Mouse (Mus musculus): ENCODE measurements at regions not wholly inside any gene's neighbourhood (a gene's known extent, or its start where the extent isn't known, plus 50 kb on each side); places are given as distances from the start of the nearest gene placed in this dataset.

DNA sequence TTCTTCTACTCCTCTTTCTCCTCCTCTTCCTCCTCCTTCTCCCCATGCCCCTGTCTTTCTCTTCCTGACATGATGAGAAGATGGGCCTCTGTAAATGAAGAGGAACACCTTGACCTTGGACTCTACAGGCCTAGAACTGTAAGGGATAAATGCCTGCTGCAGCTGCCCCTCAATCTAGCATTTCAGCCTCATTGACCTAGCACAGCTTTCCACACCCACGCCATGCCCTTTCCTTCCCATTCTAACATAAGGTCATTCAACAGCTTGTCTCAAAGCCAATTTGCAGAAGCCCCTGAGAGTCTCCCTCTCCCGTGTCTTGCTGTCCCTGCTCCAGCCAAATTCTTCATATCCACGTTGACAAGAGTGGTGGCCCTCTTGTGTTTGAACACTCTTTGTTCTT lies 63.8 kb upstream of the Dscam start:
- DNase-seq (ENCODE audit: low spot score in 2 of 2): no peak

- DNase-seq (ENCODE audit: low spot score in 2 of 2): no peak
Observed at GRCm38 (mm10) chr16:97239626-97240025, 69.1 kb upstream of the Dscam start.

DNA sequence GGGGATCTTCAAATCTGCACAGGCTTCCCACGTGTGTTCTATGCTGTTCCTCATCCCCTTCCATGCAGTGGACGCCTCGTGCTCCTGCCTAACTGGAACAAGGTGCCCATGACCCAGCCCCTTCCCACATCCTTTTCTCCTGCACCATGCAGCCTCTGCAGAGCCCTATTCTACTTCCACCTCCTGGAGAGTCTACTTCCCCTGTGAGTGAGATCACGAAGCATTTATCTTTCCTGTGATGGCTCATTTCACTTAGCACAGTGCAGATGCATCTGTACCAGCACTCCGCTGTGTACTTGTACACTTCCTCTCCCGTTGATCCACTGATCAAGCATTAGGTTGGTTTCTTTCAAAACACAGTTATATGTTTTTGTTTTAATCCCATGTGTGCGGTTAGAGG lies 69.5 kb upstream of the Dscam start:
- DNase-seq (ENCODE audit: low spot score in 2 of 2): no peak

GRCm38 (mm10) chr16:97240859-97241360 lies 70.4 kb upstream of the Dscam start:
- DNase-seq (ENCODE audit: low spot score in 2 of 2): no peak

- DNase-seq (ENCODE audit: low spot score in 2 of 2): no peak
Observed at GRCm38 (mm10) chr16:97241639-97242038, 71.1 kb upstream of the Dscam start.

GRCm38 (mm10) chr16:97250488-97250887 lies 79.9 kb upstream of the Dscam start:
- DNase-seq (ENCODE audit: low spot score in 2 of 2): no peak

DNA sequence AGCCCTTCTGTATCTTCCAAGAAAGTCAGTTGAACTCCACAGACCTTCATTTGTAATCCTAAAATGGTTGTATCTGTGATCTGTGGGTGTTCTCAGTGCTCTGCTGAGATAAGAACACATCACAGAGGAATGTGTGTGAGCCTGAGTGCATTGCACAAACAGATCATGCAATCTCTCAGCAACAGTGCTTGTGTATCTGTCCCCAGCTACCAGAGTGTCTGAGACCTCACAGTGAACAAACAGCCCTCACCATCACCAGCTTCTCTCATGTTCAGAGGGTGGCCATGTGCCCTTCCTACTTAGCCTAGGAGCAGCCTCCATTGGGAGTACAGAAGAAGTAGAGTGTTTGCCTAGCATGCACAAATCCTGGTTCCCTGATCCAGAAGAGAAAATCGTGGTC lies 82.0 kb upstream of the Dscam start:
- DNase-seq (ENCODE audit: low spot score in 2 of 2): no peak

- peak; percentile 8 to 10 for DNase-seq (ENCODE audit: low spot score in 2 of 2)
Observed at GRCm38 (mm10) chr16:97252997-97253635, 82.6 kb upstream of the Dscam start.

DNA sequence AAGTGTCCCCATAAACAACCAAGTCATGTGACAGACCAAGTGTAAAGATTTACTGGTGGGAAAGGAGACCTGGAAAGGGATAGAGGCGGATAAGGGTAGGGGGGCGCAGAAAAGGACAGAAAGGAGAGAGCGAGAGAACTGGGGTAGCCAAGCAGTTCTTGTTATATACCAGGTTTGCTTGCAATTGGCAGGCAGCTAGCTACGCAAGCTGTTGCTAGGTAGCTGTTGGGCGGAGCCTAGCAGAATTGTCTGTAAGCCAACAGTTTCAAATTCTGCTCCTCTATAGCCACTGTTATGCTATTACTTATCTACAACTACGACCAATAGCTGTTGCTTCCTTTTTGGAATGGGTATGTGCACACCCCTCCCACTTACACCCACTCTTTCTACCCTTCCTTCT lies 88.3 kb upstream of the Dscam start:
- no peak for DNase-seq (ENCODE audit: low spot score in 2 of 2)

GRCm38 (mm10) chr16:97263451-97263850 lies 92.9 kb upstream of the Dscam start:
- no peak for DNase-seq (ENCODE audit: low spot score in 2 of 2)

GRCm38 (mm10) chr16:97270417-97271133 lies 86.0 kb upstream of the Bace2 start:
- DNase-seq (ENCODE audit: low spot score in 2 of 2): no peak

- no peak for DNase-seq (ENCODE audit: low spot score in 2 of 2)
Observed at GRCm38 (mm10) chr16:97271264-97271663, 85.3 kb upstream of the Bace2 start.

DNA sequence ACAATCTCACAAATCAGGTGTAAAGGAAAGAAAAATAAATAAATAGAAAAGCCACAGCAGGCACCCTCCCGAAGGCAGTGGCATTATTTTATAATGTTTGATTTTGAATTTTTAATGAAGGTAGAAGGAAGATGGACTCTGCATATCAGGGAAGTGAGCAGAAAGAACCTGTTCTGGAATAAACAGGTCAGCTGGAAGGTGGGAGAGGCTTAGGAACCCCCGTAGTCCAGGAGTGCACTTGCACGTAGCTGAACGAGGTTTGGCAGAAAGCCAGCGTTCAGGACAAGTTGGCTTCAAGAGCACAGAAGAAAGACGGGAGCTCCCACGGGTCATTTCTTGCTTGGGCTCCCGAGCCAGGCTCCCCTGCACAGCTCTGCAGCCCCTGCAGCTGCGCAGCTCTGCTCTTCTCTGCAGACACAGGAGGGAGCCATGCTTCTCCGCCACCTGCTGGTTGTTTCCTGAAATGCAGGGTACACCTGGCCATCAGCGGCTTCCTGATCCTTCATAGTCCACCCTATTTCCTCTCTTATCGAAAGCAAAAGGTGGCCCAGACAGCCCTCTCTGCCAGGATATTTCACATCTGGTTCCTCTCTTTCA lies 84.4 kb upstream of the Bace2 start:
- peak; percentile 44 to 71 for DNase-seq (ENCODE audit: low spot score in 2 of 2)

DNA sequence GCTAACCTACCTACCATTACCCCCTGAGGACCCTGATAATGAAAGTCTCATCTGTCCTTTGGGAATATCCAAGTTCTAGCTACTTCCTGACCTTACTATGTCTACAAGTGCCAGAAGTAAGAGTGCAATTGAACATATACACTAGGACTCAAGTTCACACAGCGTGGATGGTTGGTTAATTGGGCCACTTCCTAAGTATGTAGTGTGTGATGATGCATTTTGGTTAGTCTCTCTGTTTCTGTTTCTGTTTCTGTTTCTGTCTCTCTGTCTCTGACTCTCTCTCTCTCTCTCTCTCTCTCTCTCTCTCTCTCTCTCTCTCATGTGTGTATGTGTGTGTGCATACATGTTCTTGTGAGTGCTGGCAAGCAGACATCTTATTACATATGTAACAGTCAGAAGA lies 77.6 kb upstream of the Bace2 start:
- DNase-seq (ENCODE audit: low spot score in 2 of 2): no peak

GRCm38 (mm10) chr16:97281615-97282110 lies 74.9 kb upstream of the Bace2 start:
- no peak for DNase-seq (ENCODE audit: low spot score in 2 of 2)

DNA sequence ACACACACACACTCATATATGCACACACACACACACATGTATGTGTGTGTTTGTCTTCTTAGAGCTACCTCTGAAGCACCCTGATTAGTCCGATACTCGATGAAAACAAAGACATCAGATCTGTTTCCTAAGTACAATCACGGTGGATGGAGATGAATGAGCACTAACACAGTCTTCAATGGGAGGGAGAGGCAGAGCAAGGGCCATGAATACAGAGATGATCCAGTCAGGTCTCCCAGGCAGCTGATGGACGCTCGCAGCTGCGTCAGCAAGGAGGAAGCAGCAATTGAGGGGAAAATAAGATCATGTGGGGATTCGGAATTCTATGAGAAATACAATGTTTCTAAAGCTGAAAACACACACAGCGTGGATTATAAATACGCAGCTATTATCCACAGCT lies 73.6 kb upstream of the Bace2 start:
- DNase-seq (ENCODE audit: low spot score in 2 of 2): no peak

DNA sequence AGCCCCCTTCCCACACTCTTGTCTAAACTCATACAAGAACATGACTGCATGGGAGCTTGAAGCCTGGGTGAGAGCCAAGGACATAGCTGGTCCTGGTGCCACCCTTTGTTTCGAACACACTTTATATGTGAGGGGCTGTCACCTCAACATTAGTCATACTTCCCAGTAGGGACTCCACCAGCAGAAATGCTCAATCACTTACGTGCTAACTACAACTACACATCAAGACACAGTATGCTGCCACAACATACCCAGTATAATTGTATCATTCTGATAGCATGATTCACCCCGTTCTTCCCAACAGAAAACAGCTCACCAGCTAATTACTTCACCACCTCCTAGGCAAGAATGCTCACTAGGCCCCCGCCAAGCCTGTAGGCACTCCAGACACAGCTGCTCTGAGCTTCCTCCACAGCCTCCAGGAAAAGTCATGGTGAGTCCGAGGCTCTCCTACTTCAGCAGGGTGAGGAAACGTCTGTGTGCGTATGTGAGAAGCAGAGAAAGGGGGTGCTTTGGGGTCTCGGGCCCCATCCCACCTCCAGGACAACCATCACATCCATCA lies 70.6 kb upstream of the Bace2 start:
- DNase-seq (ENCODE audit: low spot score in 2 of 2): no peak

DNA sequence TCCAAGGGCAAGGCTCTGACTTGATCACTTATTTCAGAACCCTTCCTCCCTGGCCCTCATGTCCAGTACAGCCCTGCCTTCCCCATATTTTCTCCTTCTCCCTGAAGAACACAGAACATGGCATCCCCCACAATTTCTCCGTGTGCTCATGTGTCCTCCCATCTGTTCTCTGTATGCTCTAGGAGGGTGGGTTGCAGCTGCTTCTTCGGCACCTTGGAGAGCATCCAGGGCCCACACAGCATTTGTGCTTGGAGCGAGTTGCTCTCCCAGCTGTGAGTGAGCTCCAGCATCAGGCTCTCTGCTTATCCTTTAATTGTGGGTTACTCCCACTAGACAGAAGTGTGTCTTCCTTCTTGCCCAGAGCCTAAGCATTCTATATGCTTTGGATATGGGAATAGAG lies 69.8 kb upstream of the Bace2 start:
- peak; percentile 53 to 73 for DNase-seq (ENCODE audit: low spot score in 2 of 2)

DNA sequence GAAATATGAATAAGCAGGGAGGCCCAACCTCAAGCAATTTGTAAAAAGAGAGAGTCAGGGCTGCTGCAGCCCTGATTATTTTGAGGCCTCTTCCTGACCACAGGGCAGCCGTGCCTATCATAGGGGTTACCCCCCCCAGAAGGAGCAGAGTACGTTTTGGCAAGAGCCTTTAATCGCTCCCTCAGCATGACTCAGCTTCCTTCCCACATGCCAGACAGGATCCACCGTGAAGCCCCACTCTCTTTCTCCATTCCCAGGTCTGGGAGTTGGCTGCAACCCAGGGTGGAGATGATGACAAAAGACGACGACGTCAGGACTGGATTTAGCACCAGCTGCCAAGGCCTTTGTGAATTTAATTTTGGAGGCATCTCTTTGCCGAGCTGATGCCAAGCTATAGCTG lies 67.9 kb upstream of the Bace2 start:
- peak; percentile 45 for DNase-seq (ENCODE audit: low spot score in 2 of 2)

- no peak for DNase-seq (ENCODE audit: low spot score in 2 of 2)
Observed at GRCm38 (mm10) chr16:97292484-97293048, 64.0 kb upstream of the Bace2 start.

DNA sequence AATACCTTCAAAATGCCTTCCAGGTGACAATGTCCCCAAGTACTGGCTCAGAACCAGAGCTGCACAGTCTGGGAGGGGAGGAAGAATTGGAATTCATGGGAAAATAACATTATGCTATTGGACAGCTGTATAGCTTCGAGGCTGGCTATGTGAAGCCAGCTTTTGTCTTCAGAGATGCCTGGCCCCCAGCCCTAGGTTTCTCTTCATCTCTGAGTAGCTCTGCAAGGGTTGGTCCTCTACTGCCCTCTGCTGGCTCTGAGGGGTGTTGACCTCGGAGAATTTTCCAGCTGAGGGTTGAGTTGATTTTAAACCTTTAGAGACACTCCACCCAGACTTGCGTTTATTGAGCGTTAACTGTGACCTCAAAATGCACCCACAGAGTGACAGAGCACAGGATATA lies 63.3 kb upstream of the Bace2 start:
- peak; percentile 48 to 80 for DNase-seq (ENCODE audit: low spot score in 2 of 2)

DNA sequence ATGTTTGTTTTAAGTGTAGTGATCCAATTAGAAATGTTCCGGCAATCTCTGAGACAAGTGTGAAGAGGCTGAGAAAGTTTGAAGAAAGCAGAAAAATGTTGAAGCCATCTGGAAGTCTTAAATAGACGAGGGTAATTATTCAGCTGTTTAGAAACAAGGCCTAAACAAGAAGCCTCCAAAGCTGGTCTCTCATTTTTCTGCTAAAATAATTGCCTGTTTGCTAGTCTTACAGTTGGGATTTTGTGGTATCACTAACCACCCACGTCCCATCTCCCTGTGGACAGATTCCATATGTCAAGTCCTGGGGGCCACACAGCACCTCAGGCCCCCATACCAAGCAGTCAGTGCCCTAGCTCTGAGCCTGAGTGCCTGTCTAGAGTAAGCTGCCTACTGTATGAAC lies 59.4 kb upstream of the Bace2 start:
- no peak for DNase-seq (ENCODE audit: low spot score in 2 of 2)
